Mouse (Mus musculus) layer of hippocampus, adult 18-20 months (tissue): Measurements from ENCODE around the gene 5730480H06Rik. TPM values are rescaled to one million over a fixed set of nuclear protein-coding genes. Genes with fewer than 3 reads are reported as not detected.

Source experiments
- DNase-seq, 2 experiments: peaks; one replicate each; pipeline ENCODE4 v3.0.0; 2022; ENCODE audit warnings: low spot score in 2 of 2
- long read RNA-seq: library from polyadenylated mRNA; stranded (forward); transcript quantifications from one replicate; pipeline ENCODE4 v2.0.0, GENCODE M21; 2021
- total RNA-seq, 2 experiments: library from RNA; stranded (reverse); gene quantifications; 2 replicates each; pipeline ENCODE4 v1.2.3; 2021

The 5730480H06Rik gene
- 10 to 100 TPM; 17.4 to 18.3 TPM for total RNA-seq
- long read RNA-seq, transcript 5730480H06Rik-201 (9 exons, 1,616 nt), result major isoform, 7 of 11 reads
- long read RNA-seq, partial matches to known transcripts, result 0 of 11 reads
- long read RNA-seq, other reads (novel, unspliced or antisense), result 3 of 11 reads

- DNase-seq, result no peak
Observed at GRCm38 (mm10) chr5:48327652-48328051, at the start of gene 5730480H06Rik. Gene 5730480H06Rik, plus strand, starts transcription at chr5:48327952.

- DNase-seq, result no peak
Observed at GRCm38 (mm10) chr5:48301186-48301585, 26.6 kb upstream of the 5730480H06Rik start.

GRCm38 (mm10) chr5:48315057-48315602 is 12.6 kb upstream of the 5730480H06Rik start:
- DNase-seq, result no peak

GRCm38 (mm10) chr5:48320597-48320996 is 7.2 kb upstream of the 5730480H06Rik start:
- DNase-seq, result no peak

GRCm38 (mm10) chr5:48326221-48326620 is 1.5 kb upstream of the 5730480H06Rik start:
- no peak for DNase-seq

- DNase-seq, result no peak
Observed at GRCm38 (mm10) chr5:48329751-48330150, 2.0 kb downstream of the 5730480H06Rik start.

- DNase-seq, result no peak
Observed at GRCm38 (mm10) chr5:48330817-48331216, 3.1 kb downstream of the 5730480H06Rik start.

- DNase-seq, result no peak
Observed at GRCm38 (mm10) chr5:48331441-48331840, 3.7 kb downstream of the 5730480H06Rik start.

GRCm38 (mm10) chr5:48333407-48333806 is 5.7 kb downstream of the 5730480H06Rik start:
- DNase-seq, result no peak

- DNase-seq, result no peak
Observed at GRCm38 (mm10) chr5:48333884-48334513, 6.2 kb downstream of the 5730480H06Rik start.

- DNase-seq, result no peak
Observed at GRCm38 (mm10) chr5:48340808-48341433, 13.2 kb downstream of the 5730480H06Rik start.

GRCm38 (mm10) chr5:48345095-48345982 is 17.6 kb downstream of the 5730480H06Rik start:
- DNase-seq, result peak in 1 of 2 experiments; percentile 37

GRCm38 (mm10) chr5:48345983-48346648 is 18.4 kb downstream of the 5730480H06Rik start:
- no peak for DNase-seq

GRCm38 (mm10) chr5:48349309-48349708 is 21.6 kb downstream of the 5730480H06Rik start:
- DNase-seq, result no peak

GRCm38 (mm10) chr5:48371890-48372766 is 44.4 kb downstream of the 5730480H06Rik start:
- peak; percentile 92 to 97 for DNase-seq

GRCm38 (mm10) chr5:48402497-48402896 is 74.7 kb downstream of the 5730480H06Rik start:
- DNase-seq, result no peak

GRCm38 (mm10) chr5:48408276-48408675 is 80.5 kb downstream of the 5730480H06Rik start:
- DNase-seq, result no peak

GRCm38 (mm10) chr5:48410348-48410747 is 82.6 kb downstream of the 5730480H06Rik start:
- DNase-seq, result no peak

GRCm38 (mm10) chr5:48411462-48411861 is 83.7 kb downstream of the 5730480H06Rik start:
- DNase-seq, result no peak

GRCm38 (mm10) chr5:48412261-48412660 is 84.5 kb downstream of the 5730480H06Rik start:
- no peak for DNase-seq
